Mouse (Mus musculus): ENCODE measurements around the gene Slc5a2. TPM values are rescaled to one million over a fixed set of nuclear protein-coding genes. Genes with fewer than 3 reads are reported as not detected.
A peak's percentile ranks its signal among the peaks of the same experiment; 100 is the strongest.

Gene Slc5a2
- polyA plus RNA-seq, 1 experiment = 1.4 TPM

DNA sequence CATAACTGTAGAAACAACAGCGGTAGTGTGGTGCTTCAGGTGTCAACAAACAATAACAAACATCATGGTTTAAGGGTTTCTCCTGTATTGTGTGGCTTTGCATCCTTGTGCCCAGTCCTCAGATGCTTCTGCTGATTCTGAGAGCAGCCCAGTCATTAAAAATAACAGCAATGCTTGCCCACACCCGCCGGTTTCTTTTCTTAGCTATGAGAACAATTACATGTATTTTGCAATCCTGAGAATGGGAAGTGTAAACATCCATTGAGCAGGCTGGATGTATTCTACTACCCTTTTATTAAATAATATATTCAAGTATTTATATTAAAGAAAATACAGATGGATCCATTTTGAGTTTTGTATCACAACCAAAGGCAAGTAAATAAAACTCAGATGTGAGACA is 36.7 kb downstream of the Slc5a2 start:
- Histone ChIP-seq H3K27me3 (ENCODE audit: control insufficient read depth) (no peaks in the 10 kb centered on the region), H3K4me3 (replicated peaks) (peak overlapping the region; percentile 69), H3K36me3 (ENCODE audit: control insufficient read depth) (peaks cover 22% of the 10 kb centered on the region), H3K4me1 (ENCODE audit: control insufficient read depth) (peaks cover 78% of the 10 kb centered on the region), H3K9me3 (ENCODE audit: control insufficient read depth, low read length) (no peaks in the 10 kb centered on the region)
- no peak for TF ChIP-seq TAL1 (IDR thresholded peaks at IDR 0.05; ENCODE audit: low read length)
- no peak for TF ChIP-seq GATA1 (IDR thresholded peaks at IDR 0.05; ENCODE audit: low read length)

- Histone ChIP-seq H3K27me3 (ENCODE audit: control insufficient read depth) (no peaks in the 10 kb centered on the region), H3K4me1 (ENCODE audit: control insufficient read depth) (peaks cover 79% of the 10 kb centered on the region), H3K9me3 (ENCODE audit: control insufficient read depth, low read length) (no peaks in the 10 kb centered on the region), H3K4me3 (replicated peaks) (no peak overlapping the region), H3K36me3 (ENCODE audit: control insufficient read depth) (peaks cover 22% of the 10 kb centered on the region)
- TF ChIP-seq TAL1 (IDR thresholded peaks at IDR 0.05; ENCODE audit: low read length) (no peak), GATA1 (IDR thresholded peaks at IDR 0.05; ENCODE audit: low read length) (no peak)
Measured at GRCm38 (mm10) chr7:128304198-128304597, 38.7 kb downstream of the Slc5a2 start.

DNA sequence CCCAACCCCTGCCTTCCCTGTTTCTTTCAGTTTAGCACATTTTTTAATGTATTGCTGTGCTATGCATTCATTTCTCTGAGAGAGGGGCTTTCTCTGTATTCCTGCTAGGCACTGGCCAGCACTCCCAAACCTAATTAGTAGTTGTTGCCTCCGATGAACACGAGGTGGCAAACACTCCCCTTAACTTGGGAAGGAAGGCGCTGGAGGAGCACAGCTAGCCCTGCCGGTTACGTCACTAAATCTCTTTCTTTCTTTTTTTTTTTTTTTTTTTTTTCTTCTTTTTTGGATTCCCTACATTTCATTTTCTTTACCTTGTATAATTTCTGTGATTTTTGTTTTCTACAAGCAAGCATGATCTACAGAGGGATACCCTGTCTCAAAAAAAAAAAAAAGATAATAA is 39.5 kb downstream of the Slc5a2 start:
- H3K9me3 ChIP-seq (ENCODE audit: control insufficient read depth, low read length) = no peaks in the 10 kb centered on the region
- no peaks in the 10 kb centered on the region for H3K27me3 ChIP-seq (ENCODE audit: control insufficient read depth)
- peaks cover 22% of the 10 kb centered on the region for H3K36me3 ChIP-seq (ENCODE audit: control insufficient read depth)
- H3K4me1 ChIP-seq (ENCODE audit: control insufficient read depth) = peaks cover 81% of the 10 kb centered on the region
- H3K4me3 ChIP-seq (replicated peaks) = no peak overlapping the region
- TF ChIP-seq GATA1 (IDR thresholded peaks at IDR 0.05; ENCODE audit: low read length) (no peak), TAL1 (IDR thresholded peaks at IDR 0.05; ENCODE audit: low read length) (no peak)

DNA sequence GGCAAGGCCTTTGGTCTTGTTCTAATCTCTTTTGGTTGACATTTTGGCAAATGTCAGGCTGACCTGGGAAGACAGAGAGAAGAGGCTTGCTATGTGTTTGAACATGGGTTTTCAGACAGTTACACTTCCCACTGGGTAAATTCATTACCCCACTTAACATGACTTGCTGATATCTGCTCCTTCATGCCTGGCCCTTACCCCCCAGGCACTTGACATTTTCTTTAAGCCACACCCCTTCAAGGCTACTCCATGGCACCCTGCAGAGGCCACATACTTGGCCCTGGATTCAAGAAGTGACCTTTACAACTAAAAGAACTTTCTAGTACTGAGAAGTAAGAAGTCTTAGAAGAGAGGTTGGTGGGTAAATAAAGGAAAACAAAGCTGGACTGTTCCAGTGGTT is 42.4 kb downstream of the Slc5a2 start:
- TF ChIP-seq TAL1 (IDR thresholded peaks at IDR 0.05; ENCODE audit: low read length) = no peak
- no peak for TF ChIP-seq GATA1 (IDR thresholded peaks at IDR 0.05; ENCODE audit: low read length)
- Histone ChIP-seq H3K4me3 (replicated peaks) (no peak overlapping the region), H3K9me3 (ENCODE audit: control insufficient read depth, low read length) (no peaks in the 10 kb centered on the region), H3K36me3 (ENCODE audit: control insufficient read depth) (peaks cover 6% of the 10 kb centered on the region), H3K4me1 (ENCODE audit: control insufficient read depth) (peaks cover 71% of the 10 kb centered on the region), H3K27me3 (ENCODE audit: control insufficient read depth) (no peaks in the 10 kb centered on the region)

DNA sequence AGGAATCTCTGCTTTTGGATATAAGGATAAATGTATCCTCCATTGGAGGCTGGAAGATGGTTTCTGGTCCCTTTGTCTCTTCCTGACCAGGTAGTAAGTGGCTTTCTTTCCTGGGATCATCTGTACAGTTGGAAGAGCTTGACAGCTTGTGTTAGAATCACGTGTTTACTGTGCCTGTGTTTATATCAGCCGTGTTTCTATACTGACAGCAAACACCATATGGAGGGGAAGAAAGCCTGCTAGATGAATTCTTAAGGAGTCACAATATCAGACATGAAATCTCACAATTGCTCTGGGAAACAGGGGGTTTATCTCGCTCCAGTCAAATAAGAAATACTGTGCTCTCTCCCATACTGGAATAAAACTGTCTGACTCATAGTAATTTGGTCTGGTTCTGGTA is 43.8 kb downstream of the Slc5a2 start:
- H3K27me3 ChIP-seq (ENCODE audit: control insufficient read depth) = no peaks in the 10 kb centered on the region
- H3K36me3 ChIP-seq (ENCODE audit: control insufficient read depth) = peaks cover 9% of the 10 kb centered on the region
- TF ChIP-seq TAL1 (IDR thresholded peaks at IDR 0.05; ENCODE audit: low read length) (no peak), GATA1 (IDR thresholded peaks at IDR 0.05; ENCODE audit: low read length) (no peak)
- H3K4me1 ChIP-seq (ENCODE audit: control insufficient read depth) = peaks cover 68% of the 10 kb centered on the region
- H3K4me3 ChIP-seq (replicated peaks) = no peak overlapping the region
- no peaks in the 10 kb centered on the region for H3K9me3 ChIP-seq (ENCODE audit: control insufficient read depth, low read length)

GRCm38 (mm10) chr7:128309776-128310175 is 44.3 kb downstream of the Slc5a2 start:
- H3K9me3 ChIP-seq (ENCODE audit: control insufficient read depth, low read length) = no peaks in the 10 kb centered on the region
- peaks cover 62% of the 10 kb centered on the region for H3K4me1 ChIP-seq (ENCODE audit: control insufficient read depth)
- peak overlapping the region; percentile 33 for H3K4me3 ChIP-seq (replicated peaks)
- no peak for TF ChIP-seq GATA1 (IDR thresholded peaks at IDR 0.05; ENCODE audit: low read length)
- no peak for TF ChIP-seq TAL1 (IDR thresholded peaks at IDR 0.05; ENCODE audit: low read length)
- peaks cover 14% of the 10 kb centered on the region for H3K36me3 ChIP-seq (ENCODE audit: control insufficient read depth)
- H3K27me3 ChIP-seq (ENCODE audit: control insufficient read depth) = no peaks in the 10 kb centered on the region

- Histone ChIP-seq H3K4me1 (ENCODE audit: control insufficient read depth) (peaks cover 61% of the 10 kb centered on the region), H3K36me3 (ENCODE audit: control insufficient read depth) (peaks cover 17% of the 10 kb centered on the region), H3K27me3 (ENCODE audit: control insufficient read depth) (no peaks in the 10 kb centered on the region), H3K9me3 (ENCODE audit: control insufficient read depth, low read length) (no peaks in the 10 kb centered on the region), H3K4me3 (replicated peaks) (peak overlapping the region; percentile 33)
- TF ChIP-seq TAL1 (IDR thresholded peaks at IDR 0.05; ENCODE audit: low read length) (no peak), GATA1 (IDR thresholded peaks at IDR 0.05; ENCODE audit: low read length) (0 out of 2 replicates have a peak, but pooled peaks have one; percentile 46)
Measured at GRCm38 (mm10) chr7:128310229-128310688, 44.8 kb downstream of the Slc5a2 start.

GRCm38 (mm10) chr7:128311263-128311662 is 45.8 kb downstream of the Slc5a2 start:
- no peak overlapping the region for H3K4me3 ChIP-seq (replicated peaks)
- peaks cover 56% of the 10 kb centered on the region for H3K4me1 ChIP-seq (ENCODE audit: control insufficient read depth)
- no peaks in the 10 kb centered on the region for H3K27me3 ChIP-seq (ENCODE audit: control insufficient read depth)
- no peaks in the 10 kb centered on the region for H3K9me3 ChIP-seq (ENCODE audit: control insufficient read depth, low read length)
- H3K36me3 ChIP-seq (ENCODE audit: control insufficient read depth) = peaks cover 17% of the 10 kb centered on the region
- TF ChIP-seq GATA1 (IDR thresholded peaks at IDR 0.05; ENCODE audit: low read length) = no peak

GRCm38 (mm10) chr7:128311811-128312210 is 46.4 kb downstream of the Slc5a2 start:
- peaks cover 19% of the 10 kb centered on the region for H3K36me3 ChIP-seq (ENCODE audit: control insufficient read depth)
- H3K9me3 ChIP-seq (ENCODE audit: control insufficient read depth, low read length) = no peaks in the 10 kb centered on the region
- TF ChIP-seq GATA1 (IDR thresholded peaks at IDR 0.05; ENCODE audit: low read length) = no peak
- no peak for TF ChIP-seq TAL1 (IDR thresholded peaks at IDR 0.05; ENCODE audit: low read length)
- no peak overlapping the region for H3K4me3 ChIP-seq (replicated peaks)
- H3K4me1 ChIP-seq (ENCODE audit: control insufficient read depth) = peaks cover 56% of the 10 kb centered on the region
- no peaks in the 10 kb centered on the region for H3K27me3 ChIP-seq (ENCODE audit: control insufficient read depth)
